Mouse (Mus musculus) Muller cell, postnatal 12 days (primary cell): Measurements from ENCODE around the gene Aldh8a1.

Experiments
- DNase-seq: peaks from one replicate; pipeline ENCODE4 v3.0.0-alpha.2; 2015; ENCODE audit errors: inconsistent ontology term

Gene Aldh8a1

GRCm38 (mm10) chr10:21416184-21416583, 39.1 kb downstream of the Aldh8a1 start:
- DNase-seq = no peak

- no peak for DNase-seq
Measured at GRCm38 (mm10) chr10:21419188-21419587, 42.1 kb downstream of the Aldh8a1 start.

- no peak for DNase-seq
Measured at GRCm38 (mm10) chr10:21420457-21421424, 43.6 kb downstream of the Aldh8a1 start.

- DNase-seq = peak; percentile 61
Measured at GRCm38 (mm10) chr10:21426515-21426914, 49.4 kb downstream of the Aldh8a1 start.

GRCm38 (mm10) chr10:21427996-21428395, 50.9 kb downstream of the Aldh8a1 start:
- DNase-seq = no peak

- DNase-seq = no peak
Measured at GRCm38 (mm10) chr10:21439268-21439667, 62.2 kb downstream of the Aldh8a1 start.

- DNase-seq = no peak
Measured at GRCm38 (mm10) chr10:21441020-21441419, 63.9 kb downstream of the Aldh8a1 start.

- no peak for DNase-seq
Measured at GRCm38 (mm10) chr10:21441690-21442089, 64.6 kb downstream of the Aldh8a1 start.

- DNase-seq = no peak
Measured at GRCm38 (mm10) chr10:21443646-21444324, 66.7 kb downstream of the Aldh8a1 start.

- no peak for DNase-seq
Measured at GRCm38 (mm10) chr10:21444410-21444809, 67.3 kb downstream of the Aldh8a1 start.
